Mouse (Mus musculus): ENCODE measurements around the gene Elavl4. TPM values are rescaled to one million over a fixed set of nuclear protein-coding genes. Genes with fewer than 3 reads are reported as not detected.

Gene Elavl4
- 0.04 and 0.30 TPM in 2 replicates for polyA plus RNA-seq (2012; rRNA removed)

- H3K4me1 ChIP-seq (ENCODE audit: control insufficient read depth, insufficient read depth, low read length), result no peaks in the 10 kb centered on the region
- peaks cover 2% of the 10 kb centered on the region; the same call in 1 of the 2 replicates for H3K27me3 ChIP-seq (replicated peaks; ENCODE audit: control insufficient read depth, insufficient read depth, low read length)
- TF ChIP-seq POLR2A (IDR thresholded peaks at IDR 0.05; ENCODE audit: low read depth, low read length), result no peak
- TF ChIP-seq CTCF (conservative IDR thresholded peaks at IDR 0.05; ENCODE audit: insufficient read depth, insufficient read length, low read depth, low read length), result peak; percentile 25; the same call in 1 of the 2 replicates
- WGBS, result 1% methylated on average over 75 of the region's 75 CpGs
- DNase-seq, result peak; percentile 34
- H3K4me3 ChIP-seq (ENCODE audit: insufficient read depth, low read depth, low read length), result peak within 1 kb of the TSS; percentile 53
- no peaks in the 10 kb centered on the region for H3K36me3 ChIP-seq (ENCODE audit: control insufficient read depth, insufficient read depth, low read length)
- no peak within 1 kb of the TSS for H3K27ac ChIP-seq (ENCODE audit: insufficient read depth, low read depth, low read length)
Observed at GRCm38 (mm10) chr4:110351178-110352000, at the start of gene Elavl4. TSS of gene Elavl4 (minus strand) at chr4:110351909.

GRCm38 (mm10) chr4:110397618-110398045 lies 45.9 kb upstream of the Elavl4 start, which contains the start of gene Agbl4:
TSS of gene Agbl4 (plus strand) at chr4:110397661.
- TF ChIP-seq CTCF (conservative IDR thresholded peaks at IDR 0.05; ENCODE audit: insufficient read depth, insufficient read length, low read depth, low read length) (no peak), POLR2A (IDR thresholded peaks at IDR 0.05; ENCODE audit: low read depth, low read length) (no peak)
- DNase-seq, result peak; percentile 78
- no peak within 1 kb of the TSS for H3K27ac ChIP-seq (ENCODE audit: insufficient read depth, low read depth, low read length)
- H3K27me3 ChIP-seq (replicated peaks; ENCODE audit: control insufficient read depth, insufficient read depth, low read length), result no peaks in the 10 kb centered on the region
- H3K36me3 ChIP-seq (ENCODE audit: control insufficient read depth, insufficient read depth, low read length), result no peaks in the 10 kb centered on the region
- H3K4me1 ChIP-seq (ENCODE audit: control insufficient read depth, insufficient read depth, low read length), result no peaks in the 10 kb centered on the region
- peak within 1 kb of the TSS; percentile 71 for H3K4me3 ChIP-seq (ENCODE audit: insufficient read depth, low read depth, low read length)
- WGBS, result 1% methylated on average over 27 of the region's 27 CpGs

GRCm38 (mm10) chr4:110396221-110396620 lies 44.5 kb upstream of the Elavl4 start:
- no peaks in the 10 kb centered on the region; the same call in 1 of the 2 replicates for H3K27me3 ChIP-seq (replicated peaks; ENCODE audit: control insufficient read depth, insufficient read depth, low read length)
- H3K4me1 ChIP-seq (ENCODE audit: control insufficient read depth, insufficient read depth, low read length), result no peaks in the 10 kb centered on the region
- H3K36me3 ChIP-seq (ENCODE audit: control insufficient read depth, insufficient read depth, low read length), result no peaks in the 10 kb centered on the region
- no peak overlapping the region for H3K4me3 ChIP-seq (ENCODE audit: insufficient read depth, low read depth, low read length)
- no peak for DNase-seq
- TF ChIP-seq CTCF (conservative IDR thresholded peaks at IDR 0.05; ENCODE audit: insufficient read depth, insufficient read length, low read depth, low read length) (no peak), POLR2A (IDR thresholded peaks at IDR 0.05; ENCODE audit: low read depth, low read length) (no peak)
- no peak overlapping the region for H3K27ac ChIP-seq (ENCODE audit: insufficient read depth, low read depth, low read length)
- WGBS, result 88% methylated on average over 5 of the region's 5 CpGs

GRCm38 (mm10) chr4:110360568-110360967 lies 8.9 kb upstream of the Elavl4 start:
- TF ChIP-seq POLR2A (IDR thresholded peaks at IDR 0.05; ENCODE audit: low read depth, low read length) (no peak), CTCF (conservative IDR thresholded peaks at IDR 0.05; ENCODE audit: insufficient read depth, insufficient read length, low read depth, low read length) (no peak)
- no peaks in the 10 kb centered on the region for H3K36me3 ChIP-seq (ENCODE audit: control insufficient read depth, insufficient read depth, low read length)
- no peak overlapping the region for H3K27ac ChIP-seq (ENCODE audit: insufficient read depth, low read depth, low read length)
- no peaks in the 10 kb centered on the region for H3K4me1 ChIP-seq (ENCODE audit: control insufficient read depth, insufficient read depth, low read length)
- no peak for DNase-seq
- no peaks in the 10 kb centered on the region for H3K27me3 ChIP-seq (replicated peaks; ENCODE audit: control insufficient read depth, insufficient read depth, low read length)
- 70% methylated on average over 2 of the region's 2 CpGs for WGBS
- H3K4me3 ChIP-seq (ENCODE audit: insufficient read depth, low read depth, low read length), result no peak overlapping the region

- DNase-seq, result no peak
- no peak for TF ChIP-seq CTCF (conservative IDR thresholded peaks at IDR 0.05; ENCODE audit: insufficient read depth, insufficient read length, low read depth, low read length)
- no peak for TF ChIP-seq POLR2A (IDR thresholded peaks at IDR 0.05; ENCODE audit: low read depth, low read length)
- WGBS, result 7% methylated on average over 5 of the region's 5 CpGs
- Histone ChIP-seq H3K4me3 (ENCODE audit: insufficient read depth, low read depth, low read length) (peak overlapping the region; percentile 53), H3K27ac (ENCODE audit: insufficient read depth, low read depth, low read length) (no peak overlapping the region), H3K4me1 (ENCODE audit: control insufficient read depth, insufficient read depth, low read length) (no peaks in the 10 kb centered on the region), H3K27me3 (replicated peaks; ENCODE audit: control insufficient read depth, insufficient read depth, low read length) (peaks cover 2% of the 10 kb centered on the region; the same call in 1 of the 2 replicates), H3K36me3 (ENCODE audit: control insufficient read depth, insufficient read depth, low read length) (no peaks in the 10 kb centered on the region)
Observed at GRCm38 (mm10) chr4:110352001-110352369, 276 bp upstream of the Elavl4 start.

GRCm38 (mm10) chr4:110350856-110351177 lies 892 bp downstream of the Elavl4 start:
- TF ChIP-seq CTCF (conservative IDR thresholded peaks at IDR 0.05; ENCODE audit: insufficient read depth, insufficient read length, low read depth, low read length), result no peak
- TF ChIP-seq POLR2A (IDR thresholded peaks at IDR 0.05; ENCODE audit: low read depth, low read length), result no peak
- Histone ChIP-seq H3K4me1 (ENCODE audit: control insufficient read depth, insufficient read depth, low read length) (no peaks in the 10 kb centered on the region), H3K27me3 (replicated peaks; ENCODE audit: control insufficient read depth, insufficient read depth, low read length) (peaks cover 2% of the 10 kb centered on the region; the same call in 1 of the 2 replicates), H3K27ac (ENCODE audit: insufficient read depth, low read depth, low read length) (no peak overlapping the region), H3K4me3 (ENCODE audit: insufficient read depth, low read depth, low read length) (no peak overlapping the region), H3K36me3 (ENCODE audit: control insufficient read depth, insufficient read depth, low read length) (no peaks in the 10 kb centered on the region)
- no peak for DNase-seq
- WGBS, result 12% methylated on average over 6 of the region's 6 CpGs

- Histone ChIP-seq H3K27me3 (replicated peaks; ENCODE audit: control insufficient read depth, insufficient read depth, low read length) (no peaks in the 10 kb centered on the region; the same call in 1 of the 2 replicates), H3K36me3 (ENCODE audit: control insufficient read depth, insufficient read depth, low read length) (no peaks in the 10 kb centered on the region)
- TF ChIP-seq POLR2A (IDR thresholded peaks at IDR 0.05; ENCODE audit: low read depth, low read length) (no peak), CTCF (conservative IDR thresholded peaks at IDR 0.05; ENCODE audit: insufficient read depth, insufficient read length, low read depth, low read length) (no peak)
Observed at GRCm38 (mm10) chr4:110323912-110324311, 27.8 kb downstream of the Elavl4 start.

More at GRCm38 (mm10) chr4:110323912-110324311, 27.8 kb downstream of the Elavl4 start:
- peak; percentile 2 for DNase-seq
- WGBS, result 46% methylated on average over 3 of the region's 3 CpGs
- no peak overlapping the region for H3K27ac ChIP-seq (ENCODE audit: insufficient read depth, low read depth, low read length)
- H3K4me3 ChIP-seq (ENCODE audit: insufficient read depth, low read depth, low read length), result no peak overlapping the region
- H3K4me1 ChIP-seq (ENCODE audit: control insufficient read depth, insufficient read depth, low read length), result no peaks in the 10 kb centered on the region

Measured in kidney, adult 2 months (tissue).